Mouse (Mus musculus): ENCODE results near the gene Irs2. TPM values are rescaled to one million over a fixed set of nuclear protein-coding genes. Genes with fewer than 3 reads are reported as not detected.

The Irs2 gene
- polyA plus RNA-seq, 1 experiment from 2014 or later = 7.7 TPM

DNA sequence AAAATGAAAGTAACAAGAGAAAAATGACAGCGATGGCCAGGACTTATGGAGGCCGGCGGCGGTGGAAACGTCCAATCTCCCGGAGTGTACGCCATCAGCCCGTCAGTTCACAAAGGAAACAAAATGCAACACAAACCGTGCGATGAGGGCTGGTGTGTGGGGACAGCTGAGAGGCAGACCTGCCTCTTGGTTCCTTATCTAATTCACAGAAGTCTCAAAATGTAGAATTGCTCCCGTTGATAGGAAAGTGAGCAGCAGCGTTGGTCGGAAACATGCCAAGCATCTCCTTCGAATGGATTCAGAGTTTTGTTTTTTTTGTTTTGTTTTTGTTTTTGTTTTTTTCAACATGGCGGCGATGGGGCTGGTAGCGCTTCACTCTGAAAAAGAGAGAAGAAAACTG is 21.6 kb downstream of the Irs2 start:
- DNase-seq (ENCODE audit: low spot score) (no peak), ATAC-seq (replicated peaks; ENCODE audit: low FRiP score) (no peak)
- H3K9ac ChIP-seq (ENCODE audit: low read length) = no peak overlapping the region
- no peak overlapping the region for H3K4me2 ChIP-seq (ENCODE audit: low read depth, low read length, severe bottlenecking)
- H3K27me3 ChIP-seq (ENCODE audit: control insufficient read depth, insufficient read depth, low read length) = no peaks in the 10 kb centered on the region
- H3K4me3 ChIP-seq (ENCODE audit: low read depth, low read length) = no peak overlapping the region
- H3K27ac ChIP-seq (ENCODE audit: low read depth, low read length) = no peak overlapping the region
- H3K4me1 ChIP-seq (replicated peaks; ENCODE audit: control insufficient read depth, insufficient read depth, low read length) = peaks cover 23% of the 10 kb centered on the region
- 95% methylated on average over 17 of the region's 17 CpGs for WGBS
- no peaks in the 10 kb centered on the region; the same call in 1 of the 2 replicates for H3K36me3 ChIP-seq (ENCODE audit: control insufficient read depth, insufficient read depth, low read length)
- H3K9me3 ChIP-seq (ENCODE audit: control insufficient read depth, low read length) = no peaks in the 10 kb centered on the region

DNA sequence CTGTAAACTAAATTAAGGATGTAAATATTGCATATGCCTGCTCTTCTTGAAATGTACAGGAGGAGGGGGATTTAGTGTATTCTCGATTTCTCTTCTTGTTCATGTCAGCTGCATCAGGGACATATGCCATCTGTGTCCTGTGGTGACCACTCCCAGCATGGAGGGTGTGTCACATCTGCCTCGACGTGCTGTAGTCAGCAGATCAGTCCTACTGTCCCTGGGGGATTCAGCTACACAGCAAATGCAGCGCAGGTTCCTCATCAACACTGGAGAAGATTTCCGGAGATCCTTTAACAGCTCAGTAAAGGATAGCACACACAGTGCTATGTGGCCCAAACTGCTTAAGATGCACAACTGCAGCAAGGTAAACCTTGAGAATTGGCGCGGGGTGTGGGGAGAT is 23.2 kb downstream of the Irs2 start:
- H3K27me3 ChIP-seq (ENCODE audit: control insufficient read depth, insufficient read depth, low read length) = no peaks in the 10 kb centered on the region
- ATAC-seq (replicated peaks; ENCODE audit: low FRiP score) = no peak
- H3K4me3 ChIP-seq (ENCODE audit: low read depth, low read length) = no peak overlapping the region
- no peak overlapping the region for H3K4me2 ChIP-seq (ENCODE audit: low read depth, low read length, severe bottlenecking)
- no peaks in the 10 kb centered on the region for H3K9me3 ChIP-seq (ENCODE audit: control insufficient read depth, low read length)
- H3K9ac ChIP-seq (ENCODE audit: low read length) = no peak overlapping the region
- H3K36me3 ChIP-seq (ENCODE audit: control insufficient read depth, insufficient read depth, low read length) = no peaks in the 10 kb centered on the region; the same call in 1 of the 2 replicates
- H3K27ac ChIP-seq (ENCODE audit: low read depth, low read length) = no peak overlapping the region
- H3K4me1 ChIP-seq (replicated peaks; ENCODE audit: control insufficient read depth, insufficient read depth, low read length) = peaks cover 12% of the 10 kb centered on the region; the same call in 1 of the 2 replicates
- no peak for DNase-seq (ENCODE audit: low spot score)
- 89% methylated on average over 7 of the region's 7 CpGs for WGBS

DNA sequence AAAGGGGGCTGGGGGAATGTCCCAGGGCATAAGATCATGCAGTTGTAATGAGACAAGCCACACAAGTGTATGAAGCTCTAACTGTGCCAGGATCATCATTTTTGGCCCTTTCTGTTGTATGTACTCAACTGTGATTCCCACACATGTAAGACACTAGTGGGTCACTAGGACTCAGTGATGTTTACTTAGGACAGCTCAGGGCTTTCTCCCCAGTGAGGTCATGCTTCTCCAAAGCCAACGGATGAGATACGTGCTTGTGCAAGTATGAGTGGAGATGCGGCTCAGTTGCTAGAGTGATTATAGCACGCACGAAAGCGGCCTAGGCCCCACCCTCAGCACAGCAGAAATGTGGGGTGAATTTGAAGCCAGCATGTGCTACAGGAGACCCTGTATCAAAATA is 27.4 kb downstream of the Irs2 start:
- 95% methylated on average over 6 of the region's 6 CpGs for WGBS
- Histone ChIP-seq H3K36me3 (ENCODE audit: control insufficient read depth, insufficient read depth, low read length) (no peaks in the 10 kb centered on the region; the same call in 1 of the 2 replicates), H3K4me3 (ENCODE audit: low read depth, low read length) (no peak overlapping the region), H3K4me2 (ENCODE audit: low read depth, low read length, severe bottlenecking) (no peak overlapping the region), H3K9me3 (ENCODE audit: control insufficient read depth, low read length) (no peaks in the 10 kb centered on the region), H3K27ac (ENCODE audit: low read depth, low read length) (no peak overlapping the region), H3K4me1 (replicated peaks; ENCODE audit: control insufficient read depth, insufficient read depth, low read length) (peaks cover 9% of the 10 kb centered on the region), H3K27me3 (ENCODE audit: control insufficient read depth, insufficient read depth, low read length) (no peaks in the 10 kb centered on the region), H3K9ac (ENCODE audit: low read length) (no peak overlapping the region)
- ATAC-seq (replicated peaks; ENCODE audit: low FRiP score) (no peak), DNase-seq (ENCODE audit: low spot score) (no peak)

DNA sequence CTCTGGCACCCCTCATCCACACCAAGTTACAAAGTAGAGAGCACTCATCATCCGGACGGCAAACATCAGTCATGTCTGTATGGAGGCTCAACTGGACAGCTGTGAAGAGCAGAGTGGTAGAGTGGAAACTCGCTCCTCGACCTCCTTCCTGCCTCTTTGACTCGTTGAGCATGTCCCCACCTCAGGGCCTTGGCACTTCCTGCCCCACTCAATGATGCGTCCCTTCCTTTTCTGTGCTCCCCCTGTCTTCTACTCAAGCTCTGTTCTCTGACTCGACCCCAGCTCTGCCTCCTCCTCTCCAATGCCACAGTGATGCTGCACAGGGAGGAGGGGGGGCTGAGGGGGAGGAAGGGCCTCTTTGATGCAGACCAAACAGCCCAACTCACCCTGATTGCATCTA is 28.3 kb downstream of the Irs2 start:
- DNase-seq (ENCODE audit: low spot score) (no peak), ATAC-seq (replicated peaks; ENCODE audit: low FRiP score) (no peak)
- no peak overlapping the region for H3K27ac ChIP-seq (ENCODE audit: low read depth, low read length)
- H3K4me2 ChIP-seq (ENCODE audit: low read depth, low read length, severe bottlenecking) = no peak overlapping the region
- H3K36me3 ChIP-seq (ENCODE audit: control insufficient read depth, insufficient read depth, low read length) = no peaks in the 10 kb centered on the region; the same call in 1 of the 2 replicates
- no peak overlapping the region for H3K4me3 ChIP-seq (ENCODE audit: low read depth, low read length)
- peaks cover 12% of the 10 kb centered on the region for H3K4me1 ChIP-seq (replicated peaks; ENCODE audit: control insufficient read depth, insufficient read depth, low read length)
- H3K9ac ChIP-seq (ENCODE audit: low read length) = no peak overlapping the region
- no peaks in the 10 kb centered on the region for H3K27me3 ChIP-seq (ENCODE audit: control insufficient read depth, insufficient read depth, low read length)
- H3K9me3 ChIP-seq (ENCODE audit: control insufficient read depth, low read length) = no peaks in the 10 kb centered on the region
- WGBS = 64% methylated on average over 7 of the region's 7 CpGs

DNA sequence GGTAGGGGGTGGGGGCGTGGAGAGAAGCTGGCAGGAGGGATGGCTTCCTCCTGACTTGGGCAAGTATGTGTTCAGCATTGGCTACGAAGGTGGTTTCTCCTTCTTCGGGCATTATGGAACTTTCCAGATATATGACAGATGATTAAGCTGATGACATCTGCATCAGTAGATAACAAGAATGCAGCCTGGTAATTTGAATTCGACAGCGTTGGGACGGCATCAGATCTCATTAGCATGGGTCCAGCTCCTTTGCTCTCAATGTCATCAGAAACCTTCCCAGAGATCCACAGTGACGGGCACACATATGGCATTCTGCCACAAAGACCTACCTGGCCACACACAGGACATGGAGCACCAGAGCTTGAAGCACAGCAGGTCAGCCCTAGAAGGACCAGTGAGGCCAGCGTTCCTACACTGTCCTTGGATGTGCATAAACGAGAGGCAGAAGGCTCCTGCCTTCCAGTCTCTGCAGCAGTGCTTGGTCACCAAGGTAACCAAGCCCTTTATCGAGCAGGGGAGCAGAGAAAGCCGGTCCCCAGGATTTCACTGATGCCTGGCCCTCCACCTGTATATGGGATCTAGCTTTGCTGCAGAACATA is 29.0 kb downstream of the Irs2 start:
- Histone ChIP-seq H3K4me3 (ENCODE audit: low read depth, low read length) (no peak overlapping the region), H3K36me3 (ENCODE audit: control insufficient read depth, insufficient read depth, low read length) (no peaks in the 10 kb centered on the region; the same call in 1 of the 2 replicates), H3K4me1 (replicated peaks; ENCODE audit: control insufficient read depth, insufficient read depth, low read length) (peaks cover 15% of the 10 kb centered on the region), H3K9me3 (ENCODE audit: control insufficient read depth, low read length) (no peaks in the 10 kb centered on the region), H3K27ac (ENCODE audit: low read depth, low read length) (no peak overlapping the region), H3K9ac (ENCODE audit: low read length) (no peak overlapping the region), H3K27me3 (ENCODE audit: control insufficient read depth, insufficient read depth, low read length) (no peaks in the 10 kb centered on the region), H3K4me2 (ENCODE audit: low read depth, low read length, severe bottlenecking) (no peak overlapping the region)
- WGBS = 58% methylated on average over 11 of the region's 11 CpGs
- DNase-seq (ENCODE audit: low spot score) = no peak
- ATAC-seq (replicated peaks; ENCODE audit: low FRiP score) = no peak

DNA sequence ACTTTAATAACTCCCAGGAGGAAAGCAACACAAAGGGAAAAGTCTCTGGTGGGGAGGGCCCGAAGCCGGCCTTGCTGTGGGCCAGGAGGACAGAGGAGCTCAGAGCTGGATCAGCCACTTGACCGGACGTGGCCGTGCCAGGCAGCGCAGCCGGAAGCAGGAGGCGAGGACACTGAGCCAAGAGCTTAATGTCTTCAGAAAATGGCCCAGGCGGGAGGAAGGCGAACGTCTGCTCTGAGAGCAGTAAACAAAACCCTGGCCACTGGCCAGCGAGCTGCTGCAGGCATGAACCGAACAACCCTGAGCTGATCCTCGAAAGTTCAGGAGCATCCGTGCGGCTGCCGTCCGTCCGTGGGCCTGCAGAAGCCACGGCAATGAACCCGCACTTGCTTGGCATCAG is 29.9 kb downstream of the Irs2 start:
- no peaks in the 10 kb centered on the region for H3K36me3 ChIP-seq (ENCODE audit: control insufficient read depth, insufficient read depth, low read length)
- DNase-seq (ENCODE audit: low spot score) (no peak), ATAC-seq (replicated peaks; ENCODE audit: low FRiP score) (no peak)
- no peak overlapping the region for H3K9ac ChIP-seq (ENCODE audit: low read length)
- H3K27me3 ChIP-seq (ENCODE audit: control insufficient read depth, insufficient read depth, low read length) = no peaks in the 10 kb centered on the region
- H3K4me3 ChIP-seq (ENCODE audit: low read depth, low read length) = no peak overlapping the region
- 77% methylated on average over 21 of the region's 21 CpGs for WGBS
- H3K27ac ChIP-seq (ENCODE audit: low read depth, low read length) = no peak overlapping the region
- no peaks in the 10 kb centered on the region for H3K9me3 ChIP-seq (ENCODE audit: control insufficient read depth, low read length)
- H3K4me1 ChIP-seq (replicated peaks; ENCODE audit: control insufficient read depth, insufficient read depth, low read length) = peaks cover 15% of the 10 kb centered on the region
- H3K4me2 ChIP-seq (ENCODE audit: low read depth, low read length, severe bottlenecking) = no peak overlapping the region

DNA sequence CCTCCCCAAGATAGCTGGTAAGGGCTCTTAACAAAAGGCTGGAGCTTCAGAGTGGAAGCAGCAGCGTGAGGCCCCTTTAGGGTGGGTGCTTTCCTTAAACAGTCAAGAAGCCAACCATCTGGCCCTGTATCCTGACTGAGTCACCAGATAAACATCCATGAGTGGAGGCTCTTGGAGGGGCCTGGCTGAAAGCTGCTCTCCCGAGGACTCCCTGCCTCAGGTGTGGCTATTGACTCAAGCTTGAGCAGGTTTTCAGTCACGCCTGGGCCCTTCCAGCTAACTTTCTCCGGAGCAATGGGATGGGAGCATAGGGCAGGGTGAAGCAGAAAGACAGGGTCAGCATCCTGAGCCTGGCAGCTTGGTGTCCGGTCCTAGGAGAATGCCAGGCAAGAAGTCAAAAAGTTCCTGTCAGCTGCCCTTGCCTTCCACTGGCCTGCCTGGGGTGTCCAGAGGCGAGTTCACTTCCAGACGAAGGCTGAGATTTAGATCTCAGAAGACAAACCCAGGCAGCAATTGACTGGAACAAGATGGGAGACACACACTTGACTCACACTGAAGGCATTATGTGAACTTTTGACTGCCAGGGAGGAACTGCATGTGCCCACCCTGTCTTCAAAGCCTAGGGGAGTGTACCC is 30.4 kb downstream of the Irs2 start:
- Histone ChIP-seq H3K4me3 (ENCODE audit: low read depth, low read length) (no peak overlapping the region), H3K27me3 (ENCODE audit: control insufficient read depth, insufficient read depth, low read length) (no peaks in the 10 kb centered on the region), H3K9me3 (ENCODE audit: control insufficient read depth, low read length) (no peaks in the 10 kb centered on the region), H3K9ac (ENCODE audit: low read length) (no peak overlapping the region), H3K4me2 (ENCODE audit: low read depth, low read length, severe bottlenecking) (no peak overlapping the region), H3K36me3 (ENCODE audit: control insufficient read depth, insufficient read depth, low read length) (no peaks in the 10 kb centered on the region), H3K27ac (ENCODE audit: low read depth, low read length) (no peak overlapping the region), H3K4me1 (replicated peaks; ENCODE audit: control insufficient read depth, insufficient read depth, low read length) (peaks cover 21% of the 10 kb centered on the region)
- WGBS = 70% methylated on average over 7 of the region's 7 CpGs
- DNase-seq (ENCODE audit: low spot score) = no peak
- no peak for ATAC-seq (replicated peaks; ENCODE audit: low FRiP score)

DNA sequence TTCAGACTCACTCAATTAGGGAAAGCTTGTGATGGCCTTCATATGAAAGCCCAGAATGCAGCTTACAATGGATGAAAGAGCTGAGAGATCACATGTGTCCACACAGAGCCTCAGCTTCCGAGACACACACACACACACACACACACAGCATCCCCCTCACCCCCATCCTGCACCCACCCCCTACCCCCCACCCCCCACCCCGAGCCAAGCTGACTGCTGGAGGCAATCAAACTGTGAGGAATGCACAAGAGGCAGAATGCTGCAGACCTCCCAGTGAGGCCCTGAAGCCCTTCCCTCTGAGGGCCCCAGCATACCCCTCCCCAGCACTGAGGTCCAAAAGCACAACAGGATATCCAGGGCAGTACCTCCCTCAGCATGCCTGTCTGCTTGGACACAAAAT is 33.6 kb downstream of the Irs2 start:
- Histone ChIP-seq H3K27ac (ENCODE audit: low read depth, low read length) (no peak overlapping the region), H3K9ac (ENCODE audit: low read length) (no peak overlapping the region), H3K4me1 (replicated peaks; ENCODE audit: control insufficient read depth, insufficient read depth, low read length) (peaks cover 30% of the 10 kb centered on the region), H3K27me3 (ENCODE audit: control insufficient read depth, insufficient read depth, low read length) (no peaks in the 10 kb centered on the region), H3K4me3 (ENCODE audit: low read depth, low read length) (no peak overlapping the region), H3K9me3 (ENCODE audit: control insufficient read depth, low read length) (no peaks in the 10 kb centered on the region), H3K36me3 (ENCODE audit: control insufficient read depth, insufficient read depth, low read length) (no peaks in the 10 kb centered on the region), H3K4me2 (ENCODE audit: low read depth, low read length, severe bottlenecking) (no peak overlapping the region)
- WGBS = 7% methylated on average over 2 of the region's 2 CpGs
- DNase-seq (ENCODE audit: low spot score) (no peak), ATAC-seq (replicated peaks; ENCODE audit: low FRiP score) (no peak; the same call in 1 of the 2 replicates)

DNA sequence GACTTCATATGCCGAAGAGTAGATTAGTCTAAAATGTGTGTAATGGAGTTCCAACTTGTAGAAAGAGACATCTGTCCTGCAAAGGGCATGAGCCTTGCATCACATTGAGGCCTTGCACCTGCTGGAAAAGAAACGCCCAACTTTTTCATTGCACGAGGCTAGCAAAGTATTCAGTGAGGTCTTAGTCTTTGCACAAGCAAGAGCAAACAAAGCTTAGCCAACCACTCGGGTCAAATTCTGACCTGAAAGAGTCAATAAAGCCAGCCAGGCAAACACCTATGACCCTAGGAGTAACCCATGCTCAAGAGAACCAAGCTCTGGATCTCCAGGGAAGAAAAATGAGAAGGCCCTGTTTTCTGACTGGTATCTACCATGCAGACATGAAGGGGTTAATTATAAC is 34.1 kb downstream of the Irs2 start:
- Histone ChIP-seq H3K9me3 (ENCODE audit: control insufficient read depth, low read length) (no peaks in the 10 kb centered on the region), H3K27me3 (ENCODE audit: control insufficient read depth, insufficient read depth, low read length) (no peaks in the 10 kb centered on the region), H3K36me3 (ENCODE audit: control insufficient read depth, insufficient read depth, low read length) (no peaks in the 10 kb centered on the region), H3K27ac (ENCODE audit: low read depth, low read length) (no peak overlapping the region), H3K4me1 (replicated peaks; ENCODE audit: control insufficient read depth, insufficient read depth, low read length) (peaks cover 27% of the 10 kb centered on the region), H3K9ac (ENCODE audit: low read length) (no peak overlapping the region), H3K4me3 (ENCODE audit: low read depth, low read length) (no peak overlapping the region), H3K4me2 (ENCODE audit: low read depth, low read length, severe bottlenecking) (no peak overlapping the region)
- 64% methylated on average over 4 of the region's 4 CpGs for WGBS
- ATAC-seq (replicated peaks; ENCODE audit: low FRiP score) = no peak
- no peak for DNase-seq (ENCODE audit: low spot score)
